Mouse (Mus musculus): ENCODE measurements around the gene Inpp1. TPM values are rescaled to one million over a fixed set of nuclear protein-coding genes. Genes with fewer than 3 reads are reported as not detected.

Gene Inpp1
- total and polyA plus RNA-seq, 3 experiments, result 8.9 to 20.6 (median 18.3) TPM

- DNase-seq, result peak in 1 of 2 experiments; percentile 38
- intact Hi-C loops (cut with DNase I), result loop anchor here (5.0 kb wide), 1 partner anchor 47 kb away; no protein-coding TSS in a partner anchor
These were observed 17.1 kb downstream of the Inpp1 start for GRCm38 (mm10) chr1:52800340-52800740.

GRCm38 (mm10) chr1:52799772-52800171 lies 17.7 kb downstream of the Inpp1 start:
- H3K79me2 ChIP-seq (replicated peaks; ENCODE audit: control insufficient read depth, insufficient read depth, low read length), result peaks cover 2% of the 10 kb centered on the region; the same call in 1 of the 2 replicates
- 19% methylated on average over 5 of the region's 5 CpGs for WGBS
- H3K36me3 ChIP-seq (ENCODE audit: control insufficient read depth, insufficient read depth, low read length), result peaks cover 17% of the 10 kb centered on the region
- no peak overlapping the region for H3K9ac ChIP-seq (ENCODE audit: low read depth, low read length)
- no peaks in the 10 kb centered on the region for H3K27me3 ChIP-seq (ENCODE audit: control insufficient read depth, insufficient read depth, low read length)
- H3K4me3 ChIP-seq, result no peak overlapping the region
- no peak for DNase-seq
- H3K4me1 ChIP-seq (ENCODE audit: control insufficient read depth, insufficient read depth, low read length), result peaks cover 19% of the 10 kb centered on the region
- intact Hi-C loops (cut with DNase I), result loop anchor here (5.0 kb wide), 1 partner anchor 48 kb away; no protein-coding TSS in a partner anchor
- H3K27ac ChIP-seq, result peak overlapping the region; percentile 59
- TF ChIP-seq CTCF (IDR thresholded peaks at IDR 0.05) (no peak), EP300 (IDR thresholded peaks at IDR 0.05; ENCODE audit: insufficient read depth, low read depth, low read length) (no peak), POLR2A (IDR thresholded peaks at IDR 0.05; ENCODE audit: insufficient read depth, low read depth, low read length) (no peak)

More at GRCm38 (mm10) chr1:52800340-52800740, 17.1 kb downstream of the Inpp1 start:
- no peak for TF ChIP-seq EP300 (IDR thresholded peaks at IDR 0.05; ENCODE audit: insufficient read depth, low read depth, low read length)
- TF ChIP-seq CTCF (IDR thresholded peaks at IDR 0.05), result no peak
- no peak for TF ChIP-seq POLR2A (IDR thresholded peaks at IDR 0.05; ENCODE audit: insufficient read depth, low read depth, low read length)
- Histone ChIP-seq H3K36me3 (ENCODE audit: control insufficient read depth, insufficient read depth, low read length) (peaks cover 17% of the 10 kb centered on the region), H3K27me3 (ENCODE audit: control insufficient read depth, insufficient read depth, low read length) (no peaks in the 10 kb centered on the region), H3K27ac (peak overlapping the region; percentile 5; the same call in 1 of the 2 replicates), H3K4me1 (ENCODE audit: control insufficient read depth, insufficient read depth, low read length) (peaks cover 19% of the 10 kb centered on the region), H3K79me2 (replicated peaks; ENCODE audit: control insufficient read depth, insufficient read depth, low read length) (peaks cover 2% of the 10 kb centered on the region; the same call in 1 of the 2 replicates), H3K9ac (ENCODE audit: low read depth, low read length) (no peak overlapping the region), H3K4me3 (no peak overlapping the region)
- WGBS, result 34% methylated on average over 3 of the region's 3 CpGs

DNA sequence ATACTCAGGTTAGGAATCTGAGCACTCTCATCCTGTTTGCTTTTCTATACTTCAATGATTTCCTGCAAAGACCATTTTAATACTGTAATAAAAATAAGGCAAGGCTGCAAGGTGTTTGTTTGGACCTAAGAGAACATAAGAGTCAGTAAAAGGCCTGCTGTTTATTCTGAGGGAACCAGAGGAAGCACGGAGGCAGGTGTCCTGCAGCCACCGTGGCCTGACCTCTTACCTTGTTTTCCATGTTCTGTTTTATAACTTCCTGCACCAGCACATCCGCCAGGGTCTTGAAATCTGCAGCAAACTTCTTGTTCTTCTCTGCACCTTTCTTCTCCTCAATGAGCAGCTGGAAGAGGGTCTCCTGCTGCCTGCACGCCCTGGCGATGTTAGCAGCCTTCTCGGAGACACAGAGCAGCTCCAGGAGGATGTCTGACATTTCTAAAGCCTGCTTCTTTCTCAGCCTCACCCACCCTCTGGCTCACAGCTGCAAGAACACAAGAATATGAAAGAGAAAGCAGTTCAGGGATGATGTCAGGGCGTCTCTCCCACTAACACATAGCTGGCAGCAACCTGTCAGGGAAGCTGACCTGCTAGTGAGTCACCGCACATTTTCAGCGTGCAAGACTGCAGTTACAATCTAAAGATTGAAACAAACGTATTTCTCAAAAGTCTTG lies 18.3 kb downstream of the Inpp1 start:
- DNase-seq, result peak; percentile 51 to 61
- H3K4me1 ChIP-seq (ENCODE audit: control insufficient read depth, insufficient read depth, low read length), result peaks cover 19% of the 10 kb centered on the region
- H3K27me3 ChIP-seq (ENCODE audit: control insufficient read depth, insufficient read depth, low read length), result no peaks in the 10 kb centered on the region
- TF ChIP-seq CTCF (IDR thresholded peaks at IDR 0.05) (no peak), EP300 (IDR thresholded peaks at IDR 0.05; ENCODE audit: insufficient read depth, low read depth, low read length) (no peak), POLR2A (IDR thresholded peaks at IDR 0.05; ENCODE audit: insufficient read depth, low read depth, low read length) (no peak)
- WGBS, result 32% methylated on average over 10 of the region's 10 CpGs
- no peak overlapping the region; the same call in 1 of the 2 replicates for H3K4me3 ChIP-seq
- intact Hi-C loops (cut with DNase I), result no loop called here
- H3K36me3 ChIP-seq (ENCODE audit: control insufficient read depth, insufficient read depth, low read length), result peaks cover 15% of the 10 kb centered on the region
- H3K9ac ChIP-seq (ENCODE audit: low read depth, low read length), result no peak overlapping the region; the same call in 1 of the 2 replicates
- peak overlapping the region; percentile 59 for H3K27ac ChIP-seq
- peaks cover 2% of the 10 kb centered on the region; the same call in 1 of the 2 replicates for H3K79me2 ChIP-seq (replicated peaks; ENCODE audit: control insufficient read depth, insufficient read depth, low read length)

- no peak overlapping the region for H3K9ac ChIP-seq (ENCODE audit: low read depth, low read length)
- intact Hi-C loops (cut with DNase I), result no loop called here
- H3K36me3 ChIP-seq (ENCODE audit: control insufficient read depth, insufficient read depth, low read length), result peaks cover 9% of the 10 kb centered on the region
- 87% methylated on average over 2 of the region's 2 CpGs for WGBS
- no peaks in the 10 kb centered on the region for H3K79me2 ChIP-seq (replicated peaks; ENCODE audit: control insufficient read depth, insufficient read depth, low read length)
- TF ChIP-seq CTCF (IDR thresholded peaks at IDR 0.05) (no peak), POLR2A (IDR thresholded peaks at IDR 0.05; ENCODE audit: insufficient read depth, low read depth, low read length) (no peak), EP300 (IDR thresholded peaks at IDR 0.05; ENCODE audit: insufficient read depth, low read depth, low read length) (no peak)
- no peak for DNase-seq
- H3K27me3 ChIP-seq (ENCODE audit: control insufficient read depth, insufficient read depth, low read length), result no peaks in the 10 kb centered on the region
- H3K4me1 ChIP-seq (ENCODE audit: control insufficient read depth, insufficient read depth, low read length), result peaks cover 12% of the 10 kb centered on the region
- H3K4me3 ChIP-seq, result no peak overlapping the region
- no peak overlapping the region for H3K27ac ChIP-seq
These were observed 21.6 kb downstream of the Inpp1 start for GRCm38 (mm10) chr1:52795927-52796326.

- intact Hi-C loops (cut with DNase I), result no loop called here
- no peak for TF ChIP-seq POLR2A (IDR thresholded peaks at IDR 0.05; ENCODE audit: insufficient read depth, low read depth, low read length)
- TF ChIP-seq EP300 (IDR thresholded peaks at IDR 0.05; ENCODE audit: insufficient read depth, low read depth, low read length), result no peak
- TF ChIP-seq CTCF (IDR thresholded peaks at IDR 0.05), result peak; percentile 43
- Histone ChIP-seq H3K9ac (ENCODE audit: low read depth, low read length) (no peak overlapping the region), H3K27ac (no peak overlapping the region), H3K79me2 (replicated peaks; ENCODE audit: control insufficient read depth, insufficient read depth, low read length) (no peaks in the 10 kb centered on the region), H3K36me3 (ENCODE audit: control insufficient read depth, insufficient read depth, low read length) (peaks cover 8% of the 10 kb centered on the region), H3K4me1 (ENCODE audit: control insufficient read depth, insufficient read depth, low read length) (peaks cover 3% of the 10 kb centered on the region), H3K4me3 (no peak overlapping the region), H3K27me3 (ENCODE audit: control insufficient read depth, insufficient read depth, low read length) (no peaks in the 10 kb centered on the region)
- 82% methylated on average over 3 of the region's 3 CpGs for WGBS
- no peak for DNase-seq
These were observed 23.8 kb downstream of the Inpp1 start for GRCm38 (mm10) chr1:52793692-52794091.

DNA sequence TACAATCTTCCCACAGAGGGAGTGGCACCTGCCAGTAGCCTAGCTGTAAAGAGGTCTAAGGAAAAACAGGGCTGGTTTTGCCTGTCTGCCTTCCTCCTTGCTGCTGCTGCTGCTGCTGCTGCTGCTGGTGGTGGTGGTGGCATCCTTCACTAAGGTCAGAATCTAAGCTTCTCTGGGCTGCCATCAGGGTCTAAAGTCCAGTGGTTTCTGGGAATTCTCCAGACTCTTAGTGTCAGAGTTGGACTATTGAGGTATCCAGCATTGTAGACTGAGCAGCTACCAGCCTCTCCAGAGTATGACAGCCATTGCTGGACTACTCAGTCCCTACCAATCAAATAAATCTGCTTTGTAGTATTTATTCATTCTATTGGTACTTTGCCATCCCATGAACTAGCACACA lies 24.8 kb downstream of the Inpp1 start:
- no peak overlapping the region for H3K4me3 ChIP-seq
- no peak for DNase-seq
- no peak overlapping the region for H3K27ac ChIP-seq
- no peak overlapping the region for H3K9ac ChIP-seq (ENCODE audit: low read depth, low read length)
- no peaks in the 10 kb centered on the region for H3K27me3 ChIP-seq (ENCODE audit: control insufficient read depth, insufficient read depth, low read length)
- H3K4me1 ChIP-seq (ENCODE audit: control insufficient read depth, insufficient read depth, low read length), result no peaks in the 10 kb centered on the region
- no peaks in the 10 kb centered on the region for H3K79me2 ChIP-seq (replicated peaks; ENCODE audit: control insufficient read depth, insufficient read depth, low read length)
- intact Hi-C loops (cut with DNase I), result no loop called here
- TF ChIP-seq CTCF (IDR thresholded peaks at IDR 0.05) (no peak), POLR2A (IDR thresholded peaks at IDR 0.05; ENCODE audit: insufficient read depth, low read depth, low read length) (no peak), EP300 (IDR thresholded peaks at IDR 0.05; ENCODE audit: insufficient read depth, low read depth, low read length) (no peak)
- peaks cover under 1% of the 10 kb centered on the region for H3K36me3 ChIP-seq (ENCODE audit: control insufficient read depth, insufficient read depth, low read length)

Data from heart, adult 2 months (tissue).